In genomic region chr5:115523971-115524370, GRCm38 (mm10) we compare ENCODE assay signal across 7 mouse cellular contexts. TPM values are rescaled to one million over a fixed set of nuclear protein-coding genes. Genes with fewer than 3 reads are reported as not detected.
DNase-seq lines count a peak whose midpoint lies in the region; ATAC-seq lines count a peak whose summit lies in the region.

No protein-coding gene starts in this region.

- intact Hi-C loops in left cerebral cortex, postnatal 10 days (cut with DNase I): no loop called here

- peak overlapping the region; percentile 39 for H3K27ac ChIP-seq in embryonic facial prominence, embryonic 11.5 days (replicated peaks; ENCODE audit: low read depth, low read length)

- no peak overlapping the region for H3K4me3 ChIP-seq in embryonic facial prominence, embryonic 11.5 days (ENCODE audit: low read depth, low read length)

- peak; percentile 64 for ATAC-seq in embryonic facial prominence, embryonic 11.5 days (replicated peaks; ENCODE audit: insufficient number of reproducible peaks, low FRiP score, low TSS enrichment, low read depth)

- peak overlapping the region; percentile 29 for H3K9ac ChIP-seq in embryonic facial prominence, embryonic 11.5 days (replicated peaks; ENCODE audit: low read length)

- 4% methylated on average over 15 of the region's 15 CpGs for WGBS in embryonic facial prominence, embryonic 11.5 days

- no peaks in the 10 kb centered on the region for H3K9me3 ChIP-seq in embryonic facial prominence, embryonic 11.5 days (replicated peaks; ENCODE audit: control insufficient read depth, low read length)

- H3K4me1 ChIP-seq in embryonic facial prominence, embryonic 11.5 days (ENCODE audit: control insufficient read depth, insufficient read depth, low read length): peaks cover 20% of the 10 kb centered on the region

- H3K4me2 ChIP-seq in embryonic facial prominence, embryonic 11.5 days (ENCODE audit: low read depth, low read length): peak overlapping the region; percentile 27

- no peaks in the 10 kb centered on the region for H3K27me3 ChIP-seq in embryonic facial prominence, embryonic 11.5 days (ENCODE audit: control insufficient read depth, insufficient read depth, low read length)

- no peaks in the 10 kb centered on the region for H3K36me3 ChIP-seq in embryonic facial prominence, embryonic 11.5 days (replicated peaks; ENCODE audit: control insufficient read depth, insufficient read depth, low read depth, low read length)

- peak; percentile 54 for DNase-seq in ZHBTc4 (ENCODE audit: low read depth, low spot score)
- peak; percentile 75 for DNase-seq in embryonic facial prominence, embryonic 11.5 days (ENCODE audit: low spot score)
- peak; percentile 58 to 79 for DNase-seq in kidney, adult 8-10 months
- peak; percentile 73 to 89 for DNase-seq in lung, postnatal 4 days
- DNase-seq in left cerebral cortex, postnatal 10 days (ENCODE audit: extremely low spot score in 1 of 2, low spot score in 2 of 2): no peak
- DNase-seq in spleen, postnatal 4 days (ENCODE audit: low spot score in 2 of 2): no peak
- no peak for DNase-seq in testis, postnatal 10 days (ENCODE audit: low spot score)

RNA-seq across cellular contexts. Expression of gene Pxn, which starts 17.5 kb away (rescaled TPM):
- polyA plus RNA-seq in embryonic facial prominence, embryonic 11.5 days (2014; fragmentation: Nextera tagmentation; extraction: Ambion mirVana): 12.9 and 13.8 TPM in 2 replicates
- total RNA-seq in left cerebral cortex, postnatal 10 days (2021): 10 to 100 TPM; 18.8 to 20.8 TPM

RNA-seq across cellular contexts. Expression of gene Rplp0, which starts 35.3 kb away (rescaled TPM):
- 1,437 and 1,529 TPM in 2 replicates for polyA plus RNA-seq in embryonic facial prominence, embryonic 11.5 days (2014; fragmentation: Nextera tagmentation; extraction: Ambion mirVana)
- 100 to 1,000 TPM; 400 to 410 TPM for total RNA-seq in left cerebral cortex, postnatal 10 days (2021)

RNA-seq across cellular contexts. Expression of gene Sirt4, which starts 39.4 kb away (rescaled TPM):
- 12.7 and 17.2 TPM in 2 replicates for polyA plus RNA-seq in embryonic facial prominence, embryonic 11.5 days (2014; fragmentation: Nextera tagmentation; extraction: Ambion mirVana)
- total RNA-seq in left cerebral cortex, postnatal 10 days (2021): 10 to 100 TPM; 26.8 to 31.2 TPM

RNA-seq across cellular contexts. Expression of gene Gcn1l1, which starts 41.1 kb away (rescaled TPM):
- polyA plus RNA-seq in embryonic facial prominence, embryonic 11.5 days (2014; fragmentation: Nextera tagmentation; extraction: Ambion mirVana): 29.3 and 31.4 TPM in 2 replicates
- total RNA-seq in left cerebral cortex, postnatal 10 days (2021): 10 to 100 TPM; 71.3 to 75.0 TPM

RNA-seq across cellular contexts. Expression of gene Pla2g1b, which starts 57.9 kb away (rescaled TPM):
- polyA plus RNA-seq in embryonic facial prominence, embryonic 11.5 days (2014; fragmentation: Nextera tagmentation; extraction: Ambion mirVana): not detected in 2 replicates
- total RNA-seq in left cerebral cortex, postnatal 10 days (2021): not detected

Comparison
In these comparisons a context has a peak if more than half of its experiments do, and no peak if none do; other contexts are left out.
1. DNase-seq: peak in ZHBTc4 (single experiment), embryonic facial prominence, embryonic 11.5 days (single experiment), kidney, adult 8-10 months (2 of 2) and lung, postnatal 4 days (2 of 2); none in left cerebral cortex, postnatal 10 days (0 of 2), spleen, postnatal 4 days (0 of 2) and testis, postnatal 10 days (single experiment).